Comparison of ENCODE assay signal across 27 mouse cellular contexts in the genomic region with DNA sequence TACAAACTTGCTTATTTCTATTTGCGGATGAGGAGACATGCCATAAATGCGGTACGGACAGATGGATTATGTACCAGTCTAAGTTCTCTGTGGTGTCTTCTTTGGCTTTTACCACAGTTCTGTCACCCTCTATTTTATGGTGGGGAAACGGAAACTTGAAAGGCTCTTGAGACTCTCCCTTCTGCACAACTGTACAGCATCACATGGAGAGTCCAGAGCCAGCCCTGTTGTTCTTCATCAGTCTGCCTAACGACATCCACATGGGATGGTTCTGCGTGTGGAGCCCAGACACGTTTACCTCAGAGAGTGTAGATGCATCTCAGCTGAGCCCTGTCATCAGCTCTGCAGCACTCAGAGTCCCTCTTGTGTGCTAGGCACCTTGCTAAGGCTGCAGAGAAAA. TPM values are rescaled to one million over a fixed set of nuclear protein-coding genes. Genes with fewer than 3 reads are reported as not detected.
DNase-seq lines count a peak whose midpoint lies in the region; ATAC-seq lines count a peak whose summit lies in the region.
"Had no signal": no experiment of that assay in that cellular context is flagged by ENCODE, and none has a peak within 500 bp of the region (broad histone marks: within the 10 kb centered on the region; RNA-seq: fewer than 3 reads in every experiment).

No protein-coding gene starts in this region.

- no peak overlapping the region for H3K9ac ChIP-seq in intestine, embryonic 16.5 days (ENCODE audit: low read depth, low read length)
- no peak overlapping the region for H3K9ac ChIP-seq in intestine, embryonic 15.5 days
- no peak overlapping the region for H3K9ac ChIP-seq in limb, embryonic 13.5 days
- H3K9ac ChIP-seq in lung, embryonic 16.5 days (ENCODE audit: low read length): no peak overlapping the region
- no peak overlapping the region for H3K9ac ChIP-seq in embryonic facial prominence, embryonic 15.5 days
- H3K9ac ChIP-seq: embryonic facial prominence, embryonic 13.5 days; forebrain, postnatal 0 days; heart, embryonic 12.5 days; heart, embryonic 15.5 days; hindbrain, embryonic 14.5 days had no signal

- H3K27me3 ChIP-seq in intestine, embryonic 16.5 days (replicated peaks; ENCODE audit: control insufficient read depth, insufficient read depth, low read length): no peaks in the 10 kb centered on the region
- H3K27me3 ChIP-seq in intestine, embryonic 15.5 days (replicated peaks): no peaks in the 10 kb centered on the region
- no peaks in the 10 kb centered on the region for H3K27me3 ChIP-seq in limb, embryonic 13.5 days
- no peaks in the 10 kb centered on the region for H3K27me3 ChIP-seq in limb, embryonic 10.5 days (ENCODE audit: low read depth, poor library complexity, severe bottlenecking)
- no peaks in the 10 kb centered on the region for H3K27me3 ChIP-seq in lung, embryonic 16.5 days (ENCODE audit: control insufficient read depth, insufficient read depth, low read depth, low read length)
- H3K27me3 ChIP-seq in embryonic facial prominence, embryonic 15.5 days: no peaks in the 10 kb centered on the region
- H3K27me3 ChIP-seq: embryonic facial prominence, embryonic 13.5 days; heart, embryonic 12.5 days; heart, embryonic 15.5 days had no signal

- ATAC-seq in intestine, embryonic 16.5 days: 0 out of 2 replicates have a peak, but pooled peaks have one; percentile 48
- no peak for ATAC-seq in intestine, embryonic 15.5 days
- ATAC-seq in limb, embryonic 13.5 days (ENCODE audit: low FRiP score, low read depth): 0 out of 2 replicates have a peak, but pooled peaks have one; percentile 24
- ATAC-seq in lung, embryonic 16.5 days (ENCODE audit: low read depth): peak; percentile 72
- peak; percentile 65 for ATAC-seq in embryonic facial prominence, embryonic 15.5 days (ENCODE audit: insufficient number of reproducible peaks, low FRiP score, low TSS enrichment, low read depth)
- ATAC-seq: CD4-positive, CD25-positive, alpha-beta regulatory T cell, adult 4 months; forebrain, embryonic 14.5 days; forebrain, postnatal 0 days had no signal

- 60% methylated on average over 7 of the region's 7 CpGs for WGBS in intestine, embryonic 16.5 days
- 55% methylated on average over 7 of the region's 7 CpGs for WGBS in intestine, embryonic 15.5 days
- WGBS in limb, embryonic 13.5 days: 51% methylated on average over 7 of the region's 7 CpGs
- 60% methylated on average over 7 of the region's 7 CpGs for WGBS in limb, embryonic 10.5 days
- 53% methylated on average over 7 of the region's 7 CpGs for WGBS in lung, embryonic 16.5 days
- 43% methylated on average over 7 of the region's 7 CpGs for WGBS in embryonic facial prominence, embryonic 15.5 days

- H3K4me1 ChIP-seq in intestine, embryonic 16.5 days (ENCODE audit: control insufficient read depth, insufficient read depth, low read length): 0 out of 2 replicates have a peak, but pooled peaks cover 4% of the 10 kb centered on the region
- no peaks in the 10 kb centered on the region for H3K4me1 ChIP-seq in intestine, embryonic 15.5 days (replicated peaks)
- 0 out of 2 replicates have a peak, but pooled peaks cover 4% of the 10 kb centered on the region for H3K4me1 ChIP-seq in limb, embryonic 13.5 days
- H3K4me1 ChIP-seq in limb, embryonic 10.5 days: peaks cover 5% of the 10 kb centered on the region; the same call in 1 of the 2 replicates
- H3K4me1 ChIP-seq in lung, embryonic 16.5 days (replicated peaks; ENCODE audit: control insufficient read depth, insufficient read depth, low read length): peaks cover 8% of the 10 kb centered on the region; the same call in 1 of the 2 replicates
- H3K4me1 ChIP-seq in embryonic facial prominence, embryonic 15.5 days: no peaks in the 10 kb centered on the region
- H3K4me1 ChIP-seq: heart, embryonic 12.5 days; heart, embryonic 15.5 days had no signal

- no peaks in the 10 kb centered on the region for H3K9me3 ChIP-seq in intestine, embryonic 16.5 days (ENCODE audit: control insufficient read depth, low read length)
- H3K9me3 ChIP-seq in intestine, embryonic 15.5 days: no peaks in the 10 kb centered on the region
- H3K9me3 ChIP-seq in limb, embryonic 13.5 days: no peaks in the 10 kb centered on the region
- H3K9me3 ChIP-seq in limb, embryonic 10.5 days (replicated peaks): no peaks in the 10 kb centered on the region
- H3K9me3 ChIP-seq in lung, embryonic 16.5 days (ENCODE audit: control insufficient read depth, low read length): no peaks in the 10 kb centered on the region
- no peaks in the 10 kb centered on the region for H3K9me3 ChIP-seq in embryonic facial prominence, embryonic 15.5 days (replicated peaks)
- H3K9me3 ChIP-seq: embryonic facial prominence, embryonic 13.5 days; heart, embryonic 15.5 days had no signal

- H3K4me3 ChIP-seq in intestine, embryonic 16.5 days (ENCODE audit: low read length): no peak overlapping the region
- H3K4me3 ChIP-seq in intestine, embryonic 15.5 days (replicated peaks): no peak overlapping the region
- no peak overlapping the region for H3K4me3 ChIP-seq in limb, embryonic 13.5 days
- no peak overlapping the region for H3K4me3 ChIP-seq in limb, embryonic 10.5 days
- H3K4me3 ChIP-seq in lung, embryonic 16.5 days (ENCODE audit: low read length): no peak overlapping the region
- no peak overlapping the region for H3K4me3 ChIP-seq in embryonic facial prominence, embryonic 15.5 days (replicated peaks)
- H3K4me3 ChIP-seq: embryonic facial prominence, embryonic 13.5 days; gastrocnemius, adult 2 months; heart, embryonic 12.5 days; heart, embryonic 15.5 days had no signal

- DNase-seq in limb, embryonic 10.5 days (ENCODE audit: low spot score): no peak
- DNase-seq in lung, postnatal 4 days: no peak
- no peak for DNase-seq in right cerebral cortex, postnatal 14 days
- DNase-seq: adrenal gland, adult 2 months; adrenal gland, postnatal 14 days; cerebellum, adult 11 months; cerebellum, adult 2 months; cerebellum, adult 9-11 months; cerebellum, postnatal 25 days; forebrain, postnatal 0 days; gastrocnemius, adult 2 months; gastrocnemius, postnatal 14 days; heart, adult 18-20 months; heart, postnatal 10 days; heart, postnatal 4 days had no signal

- H3K4me2 ChIP-seq in intestine, embryonic 16.5 days (ENCODE audit: low read depth, low read length): no peak overlapping the region
- no peak overlapping the region for H3K4me2 ChIP-seq in intestine, embryonic 15.5 days (replicated peaks)
- no peak overlapping the region for H3K4me2 ChIP-seq in limb, embryonic 13.5 days (replicated peaks)
- no peak overlapping the region for H3K4me2 ChIP-seq in lung, embryonic 16.5 days (ENCODE audit: low read depth, low read length)
- no peak overlapping the region for H3K4me2 ChIP-seq in embryonic facial prominence, embryonic 15.5 days (replicated peaks)
- H3K4me2 ChIP-seq: embryonic facial prominence, embryonic 13.5 days; heart, embryonic 12.5 days; heart, embryonic 15.5 days; hindbrain, embryonic 14.5 days had no signal

- H3K27ac ChIP-seq in intestine, embryonic 16.5 days (ENCODE audit: low read length): no peak overlapping the region
- no peak overlapping the region for H3K27ac ChIP-seq in intestine, embryonic 15.5 days
- H3K27ac ChIP-seq in limb, embryonic 13.5 days: no peak overlapping the region
- H3K27ac ChIP-seq in limb, embryonic 10.5 days: no peak overlapping the region
- H3K27ac ChIP-seq in lung, embryonic 16.5 days (ENCODE audit: low read length): no peak overlapping the region
- H3K27ac ChIP-seq in embryonic facial prominence, embryonic 15.5 days (replicated peaks): 0 out of 2 replicates have a peak overlapping the region, but pooled peaks have one; percentile 17
- H3K27ac ChIP-seq: embryonic facial prominence, embryonic 13.5 days; gastrocnemius, adult 2 months; heart, embryonic 15.5 days; hindbrain, embryonic 14.5 days had no signal

- H3K36me3 ChIP-seq in intestine, embryonic 16.5 days (ENCODE audit: control insufficient read depth, insufficient read depth, low read length): no peaks in the 10 kb centered on the region
- H3K36me3 ChIP-seq in intestine, embryonic 15.5 days: no peaks in the 10 kb centered on the region
- no peaks in the 10 kb centered on the region for H3K36me3 ChIP-seq in limb, embryonic 13.5 days
- H3K36me3 ChIP-seq in limb, embryonic 10.5 days: no peaks in the 10 kb centered on the region
- H3K36me3 ChIP-seq in lung, embryonic 16.5 days (ENCODE audit: control insufficient read depth, insufficient read depth, low read length): no peaks in the 10 kb centered on the region
- no peaks in the 10 kb centered on the region for H3K36me3 ChIP-seq in embryonic facial prominence, embryonic 15.5 days
- H3K36me3 ChIP-seq: embryonic facial prominence, embryonic 13.5 days; heart, embryonic 12.5 days; heart, embryonic 15.5 days had no signal

RNA-seq across cellular contexts. Expression of a gene that starts 30.3 kb away (rescaled TPM):
- 0.51 and 0.64 TPM in 2 replicates for polyA plus RNA-seq in intestine, embryonic 16.5 days (2015; fragmentation: Nextera tagmentation; extraction: Ambion mirVana)
- polyA plus RNA-seq in intestine, embryonic 15.5 days (2015; fragmentation: Nextera tagmentation; extraction: Ambion mirVana): 1.5 and 1.6 TPM in 2 replicates
- 0.73 and 0.83 TPM in 2 replicates for polyA plus RNA-seq in limb, embryonic 13.5 days (2015; fragmentation: Nextera tagmentation; extraction: Ambion mirVana)
- polyA plus RNA-seq in limb, embryonic 10.5 days (2016; fragmentation: Nextera tagmentation; extraction: Ambion mirVana): 0.23 and 0.30 TPM in 2 replicates
- polyA plus RNA-seq in lung, embryonic 16.5 days (2015; fragmentation: Nextera tagmentation; extraction: Ambion mirVana): 1.3 and 1.6 TPM in 2 replicates
- 5.1 and 5.2 TPM in 2 replicates for polyA plus RNA-seq in embryonic facial prominence, embryonic 15.5 days (2015; fragmentation: Nextera tagmentation; extraction: Ambion mirVana)
- polyA plus RNA-seq: C2C12; CD4-positive, CD25-positive, alpha-beta regulatory T cell, adult 4 months had no signal
